In genomic region chr14:25606372-25607140, GRCm38 (mm10) we compare ENCODE assay signal across 8 mouse cellular contexts.
A peak's percentile ranks its signal among the peaks of the same experiment; 100 is the strongest.
DNase-seq lines count a peak whose midpoint lies in the region; ATAC-seq lines count a peak whose summit lies in the region.

No protein-coding gene starts in this region.

- H3K36me3 ChIP-seq in forebrain, embryonic 10.5 days (replicated peaks) = peaks cover 13% of the 10 kb centered on the region

- no peaks in the 10 kb centered on the region for H3K27me3 ChIP-seq in forebrain, embryonic 10.5 days (ENCODE audit: poor library complexity, severe bottlenecking)

- H3K9me3 ChIP-seq in forebrain, embryonic 10.5 days = no peaks in the 10 kb centered on the region

- peak overlapping the region; percentile 99 for H3K27ac ChIP-seq in forebrain, embryonic 10.5 days

- WGBS in forebrain, embryonic 10.5 days = under 1% methylated on average over 31 of the region's 31 CpGs

- H3K4me1 ChIP-seq in forebrain, embryonic 10.5 days = peaks cover 95% of the 10 kb centered on the region

- DNase-seq in CD8-positive naive resting alpha-beta T cell, adult 2 months (ENCODE audit: low read depth in 2 of 2, low spot score in 2 of 2) = peak; percentile 42 to 48
- peak; percentile 74 for DNase-seq in R1 (ENCODE audit: low read depth, low spot score)
- DNase-seq in forebrain, embryonic 10.5 days (ENCODE audit: extremely low spot score, low spot score) = peak; percentile 82
- DNase-seq in heart, postnatal 14 days = peak; percentile 74 to 79
- DNase-seq in kidney, postnatal 25 days = peak; percentile 78 to 89
- DNase-seq in spleen, postnatal 14 days (ENCODE audit: low spot score in 2 of 2) = peak; percentile 27 to 36
- DNase-seq in layer of hippocampus, adult 9-10 months (ENCODE audit: low spot score) = no peak

- ATAC-seq in megakaryocyte, adult 5-6 weeks (ENCODE audit: poor library complexity, severe bottlenecking) = peak; percentile 73

- H3K4me3 ChIP-seq in forebrain, embryonic 10.5 days = peak overlapping the region; percentile 84

- intact Hi-C loops in heart, postnatal 14 days (cut with DNase I) = loop anchor here (5.0 kb wide), 1 partner anchor 36 kb away; no protein-coding TSS in a partner anchor
